Mouse (Mus musculus) ES-Bruce4 (cell line): ENCODE measurements around the gene Gal3st4. TPM values are rescaled to one million over a fixed set of nuclear protein-coding genes. Genes with fewer than 3 reads are reported as not detected.

ENCODE experiments used
- H3K27ac ChIP-seq: 2 replicates; pipeline ENCODE4 v1.5.1; 2012; ENCODE audit warnings: low read length, inconsistent platforms; ENCODE audit not compliant: insufficient read depth
- H3K27me3 ChIP-seq: 2 replicates; pipeline ENCODE4 v1.6.1; 2012; ENCODE audit warnings: mild to moderate bottlenecking, low read length, inconsistent platforms; ENCODE audit not compliant: control insufficient read depth, poor library complexity, insufficient read depth, severe bottlenecking
- H3K36me3 ChIP-seq: 2 replicates; pipeline ENCODE4 v1.6.1; 2012; ENCODE audit warnings: inconsistent platforms, mild to moderate bottlenecking, low read length, moderate library complexity; ENCODE audit not compliant: control insufficient read depth, poor library complexity, insufficient read depth, severe bottlenecking
- H3K4me1 ChIP-seq: one replicate; pipeline ENCODE4 v1.8.1; 2011; ENCODE audit warnings: low read length; ENCODE audit not compliant: control insufficient read depth, insufficient read depth
- H3K4me3 ChIP-seq: 2 replicates; pipeline ENCODE4 v1.5.1; 2011; ENCODE audit warnings: low read depth, mild to moderate bottlenecking, low read length
- H3K9ac ChIP-seq: 2 replicates; pipeline ENCODE4 v1.6.1; 2012; ENCODE audit warnings: low read depth, mild to moderate bottlenecking, inconsistent platforms; ENCODE audit not compliant: poor library complexity, severe bottlenecking
- H3K9me3 ChIP-seq: replicated peaks from 2 replicates; pipeline ENCODE4 v1.6.1; 2012; ENCODE audit warnings: mild to moderate bottlenecking, low read length, inconsistent platforms; ENCODE audit not compliant: control insufficient read depth, poor library complexity, insufficient read depth, severe bottlenecking
- CTCF ChIP-seq: IDR thresholded peaks from one replicate; pipeline ENCODE4 v1.8.1; 2011; ENCODE audit warnings: low read depth, low read length
- EP300 ChIP-seq: IDR thresholded peaks from 2 replicates; pipeline ENCODE4 v1.6.1; 2011; ENCODE audit warnings: low read depth, low read length; ENCODE audit not compliant: insufficient read depth
- POLR2A ChIP-seq: IDR thresholded peaks from one replicate; pipeline ENCODE4 v1.8.1; 2011; ENCODE audit warnings: low read length; ENCODE audit not compliant: insufficient read depth
- polyA plus RNA-seq: library from polyadenylated mRNA; stranded (reverse); fragments of >200 nt; gene quantifications from 2 replicates; pipeline ENCODE4 v1.2.4, GENCODE M21; 2011; ENCODE audit warnings: low read depth; ENCODE audit not compliant: missing spikeins, insufficient read depth, insufficient read length

The Gal3st4 gene
- polyA plus RNA-seq, 1 experiment, result 0.84 TPM

DNA sequence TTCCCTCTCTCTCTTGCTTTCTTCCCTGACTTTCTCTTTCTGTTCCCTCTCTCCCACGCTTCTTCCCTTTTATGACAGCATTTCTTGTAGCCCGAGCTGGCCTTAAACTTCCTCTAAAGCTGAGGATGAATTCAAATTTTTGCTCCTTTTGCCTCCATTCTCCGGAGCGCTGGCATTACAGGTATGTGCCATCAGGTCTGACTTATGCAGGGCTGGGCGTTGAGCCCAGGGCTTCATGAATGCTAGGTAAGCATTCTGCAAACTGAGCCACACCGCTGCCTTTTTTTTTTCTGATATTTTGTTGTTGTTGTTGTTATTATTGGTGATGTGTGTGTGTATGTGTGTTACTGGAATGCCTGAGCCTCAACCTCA, 8.4 kb downstream of the Gal3st4 start:
- Histone ChIP-seq H3K9ac (peak overlapping the region; percentile 88), H3K27ac (no peak overlapping the region), H3K36me3 (peaks cover 9% of the 10 kb centered on the region; the same call in 1 of the 2 replicates), H3K4me1 (no peaks in the 10 kb centered on the region), H3K4me3 (peak overlapping the region; percentile 84), H3K9me3 (no peaks in the 10 kb centered on the region), H3K27me3 (no peaks in the 10 kb centered on the region)
- no peak for TF ChIP-seq EP300

- TF ChIP-seq EP300 (no peak), POLR2A (peak; percentile 68)
- no peak within 1 kb of the TSS for H3K27ac ChIP-seq
- H3K36me3 ChIP-seq, result peaks cover 10% of the 10 kb centered on the region; the same call in 1 of the 2 replicates
- H3K4me3 ChIP-seq, result peak within 1 kb of the TSS; percentile 84
- H3K9ac ChIP-seq, result peak within 1 kb of the TSS; percentile 88
- no peaks in the 10 kb centered on the region for H3K9me3 ChIP-seq
- H3K4me1 ChIP-seq, result no peaks in the 10 kb centered on the region
- no peaks in the 10 kb centered on the region for H3K27me3 ChIP-seq
These were observed 9.1 kb downstream of the Gal3st4 start, which contains the start of gene BC037034 for GRCm38 (mm10) chr5:138263260-138264206. TSS of gene BC037034 (minus strand) at chr5:138264033.

DNA sequence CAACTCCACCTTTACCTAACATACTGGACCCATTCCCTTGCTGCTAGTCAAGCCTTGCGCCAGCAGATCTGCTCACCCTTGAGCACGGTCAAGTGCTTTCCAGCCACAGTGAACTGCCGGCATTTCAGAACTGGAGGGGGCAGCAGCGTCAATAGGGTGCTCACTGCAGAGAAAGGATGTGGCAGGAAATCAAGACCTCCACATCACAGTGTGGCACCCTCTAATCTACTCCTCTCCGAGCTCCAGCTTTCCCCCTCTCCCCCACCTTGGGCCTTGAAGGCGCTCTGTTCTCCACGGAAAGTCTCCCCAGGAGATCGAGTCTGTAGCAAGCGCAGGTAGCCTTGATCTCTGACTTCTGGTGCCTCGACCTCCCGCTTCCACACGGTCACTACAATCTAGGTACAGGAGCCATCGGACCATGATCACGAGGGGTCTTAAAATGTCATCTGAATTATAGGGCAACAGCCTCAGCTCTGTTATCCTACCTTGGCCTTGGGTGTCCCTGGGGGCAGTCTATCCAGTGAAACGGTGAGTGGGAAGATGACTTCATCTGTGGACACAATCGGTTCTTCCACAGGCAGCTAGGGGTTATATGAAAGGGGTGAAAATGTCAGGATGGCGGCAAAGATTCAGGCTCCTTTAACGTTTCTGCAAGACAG, 9.9 kb downstream of the Gal3st4 start:
- no peak overlapping the region for H3K27ac ChIP-seq
- TF ChIP-seq POLR2A (no peak), EP300 (no peak), CTCF (no peak)
- H3K4me3 ChIP-seq, result peak overlapping the region; percentile 84
- H3K4me1 ChIP-seq, result no peaks in the 10 kb centered on the region
- H3K9ac ChIP-seq, result peak overlapping the region; percentile 88
- H3K27me3 ChIP-seq, result no peaks in the 10 kb centered on the region
- no peaks in the 10 kb centered on the region for H3K9me3 ChIP-seq
- H3K36me3 ChIP-seq, result peaks cover 10% of the 10 kb centered on the region; the same call in 1 of the 2 replicates

- Histone ChIP-seq H3K9ac (no peak overlapping the region), H3K4me1 (no peaks in the 10 kb centered on the region), H3K9me3 (no peaks in the 10 kb centered on the region), H3K36me3 (peaks cover 10% of the 10 kb centered on the region; the same call in 1 of the 2 replicates), H3K4me3 (no peak overlapping the region), H3K27ac (no peak overlapping the region), H3K27me3 (no peaks in the 10 kb centered on the region)
- TF ChIP-seq POLR2A (no peak), CTCF (no peak), EP300 (no peak)
These were observed 10.6 kb downstream of the Gal3st4 start for GRCm38 (mm10) chr5:138262001-138262400.

- Histone ChIP-seq H3K27me3 (no peaks in the 10 kb centered on the region), H3K36me3 (peaks cover 10% of the 10 kb centered on the region; the same call in 1 of the 2 replicates), H3K9ac (no peak overlapping the region), H3K27ac (no peak overlapping the region), H3K4me3 (no peak overlapping the region), H3K9me3 (no peaks in the 10 kb centered on the region), H3K4me1 (no peaks in the 10 kb centered on the region)
- no peak for TF ChIP-seq POLR2A
- TF ChIP-seq EP300, result no peak
- TF ChIP-seq CTCF, result no peak
These were observed 11.8 kb downstream of the Gal3st4 start for GRCm38 (mm10) chr5:138260834-138261233.

DNA sequence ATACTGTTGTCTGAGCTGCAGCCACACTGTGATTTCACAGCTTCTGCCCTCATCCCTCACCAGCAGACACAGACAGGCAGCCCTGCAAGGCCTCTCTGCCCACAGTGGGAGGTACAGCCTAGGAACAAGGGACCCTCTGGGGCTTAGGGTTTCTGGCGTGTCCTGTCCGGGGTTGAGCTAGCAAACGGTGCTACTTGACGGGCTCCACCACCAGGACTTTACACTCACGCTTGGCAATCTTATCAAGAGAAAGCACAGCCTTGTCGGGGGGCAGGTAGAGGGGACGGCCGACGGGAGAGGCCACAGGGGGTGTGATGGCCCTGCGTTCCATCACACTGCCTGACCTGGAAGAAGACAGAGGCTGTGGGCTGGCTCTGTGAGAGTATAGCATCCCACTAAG, 12.6 kb downstream of the Gal3st4 start:
- Histone ChIP-seq H3K27me3 (no peaks in the 10 kb centered on the region), H3K9me3 (no peaks in the 10 kb centered on the region), H3K36me3 (peaks cover 10% of the 10 kb centered on the region; the same call in 1 of the 2 replicates), H3K27ac (no peak overlapping the region), H3K4me1 (no peaks in the 10 kb centered on the region), H3K4me3 (no peak overlapping the region), H3K9ac (no peak overlapping the region)
- TF ChIP-seq POLR2A (no peak), CTCF (no peak), EP300 (no peak)
